Mouse (Mus musculus) liver, embryonic 15.5 days (tissue): ENCODE data around the gene Epb41. TPM values are rescaled to one million over a fixed set of nuclear protein-coding genes. Genes with fewer than 3 reads are reported as not detected.
A peak's percentile ranks its signal among the peaks of the same experiment; 100 is the strongest.

Experiments used
- ATAC-seq: fragments of 200-750 bp; cut with Nextera tagmentation; 2 replicates; pipeline ENCODE4 v1.8.0; 2017; ENCODE audit warnings: moderate number of reproducible peaks, mild to moderate bottlenecking, moderate library complexity; ENCODE audit not compliant: insufficient read depth
- H3K27ac ChIP-seq: fragments of 300-500 bp; sonication (generic); replicated peaks from 2 replicates; pipeline ENCODE4 v1.5.1; 2015; ENCODE audit warnings: mild to moderate bottlenecking, inconsistent platforms
- H3K27me3 ChIP-seq: fragments of 300-500 bp; sonication (generic); 2 replicates; pipeline ENCODE4 v1.6.1; 2015; ENCODE audit warnings: mild to moderate bottlenecking, inconsistent platforms
- H3K36me3 ChIP-seq: fragments of 300-500 bp; sonication (generic); replicated peaks from 2 replicates; pipeline ENCODE4 v1.6.1; 2015; ENCODE audit warnings: moderate library complexity, mild to moderate bottlenecking, inconsistent platforms
- H3K4me1 ChIP-seq: fragments of 300-500 bp; sonication (generic); replicated peaks from 2 replicates; pipeline ENCODE4 v1.6.1; 2015; ENCODE audit warnings: inconsistent platforms
- H3K4me2 ChIP-seq: fragments of 300-500 bp; sonication (generic); 2 replicates; pipeline ENCODE4 v1.6.1; 2015; ENCODE audit warnings: moderate library complexity, mild to moderate bottlenecking, inconsistent platforms
- H3K4me3 ChIP-seq: fragments of 300-500 bp; sonication (generic); replicated peaks from 2 replicates; pipeline ENCODE4 v1.5.1; 2015; ENCODE audit warnings: mild to moderate bottlenecking, inconsistent platforms
- H3K9ac ChIP-seq: fragments of 300-500 bp; sonication (generic); 2 replicates; pipeline ENCODE4 v1.6.1; 2015; ENCODE audit warnings: moderate library complexity, mild to moderate bottlenecking, inconsistent platforms
- H3K9me3 ChIP-seq: fragments of 300-500 bp; sonication (generic); replicated peaks from 2 replicates; pipeline ENCODE4 v1.6.1; 2016; ENCODE audit warnings: inconsistent platforms
- WGBS: fragments of 180-500 bp; shearing (Covaris S2); methylation state at CpG from one replicate; pipeline ENCODE4 v1.1.7; 2015; ENCODE audit warnings: mixed read lengths; ENCODE audit not compliant: insufficient replicate concordance; 5-methylcytosine and 5-hydroxymethylcytosine counted together
- polyA plus RNA-seq: library from polyadenylated mRNA; unstranded; fragments of >200 nt; fragmentation: Nextera tagmentation; extraction: Ambion mirVana; gene quantifications from 2 replicates; pipeline ENCODE4 v1.2.1, GENCODE M21; 2015

Epb41 gene
- polyA plus RNA-seq, 1 experiment from 2014 or later = 181 TPM

GRCm38 (mm10) chr4:132074077-132074932, 816 bp downstream of the Epb41 start, which contains the start of gene Gm10300:
TSS of gene Gm10300 (plus strand) at chr4:132074697.
- Histone ChIP-seq H3K9me3 (no peaks in the 10 kb centered on the region), H3K4me2 (peak within 1 kb of the TSS; percentile 86), H3K4me1 (peaks cover 84% of the 10 kb centered on the region), H3K36me3 (peaks cover 40% of the 10 kb centered on the region), H3K4me3 (peak within 1 kb of the TSS; percentile 94), H3K9ac (peak within 1 kb of the TSS; percentile 98), H3K27me3 (no peaks in the 10 kb centered on the region), H3K27ac (peak within 1 kb of the TSS; percentile 99)
- ATAC-seq = peak; percentile 20
- WGBS = under 1% methylated on average over 42 of the region's 42 CpGs

GRCm38 (mm10) chr4:132072946-132073345, 2.2 kb downstream of the Epb41 start:
- Histone ChIP-seq H3K4me2 (peak overlapping the region; percentile 86), H3K27ac (peak overlapping the region; percentile 94), H3K4me1 (peaks cover 83% of the 10 kb centered on the region), H3K36me3 (peaks cover 52% of the 10 kb centered on the region), H3K27me3 (no peaks in the 10 kb centered on the region), H3K9me3 (no peaks in the 10 kb centered on the region), H3K4me3 (peak overlapping the region; percentile 94), H3K9ac (peak overlapping the region; percentile 98)
- ATAC-seq = no peak
- 80% methylated on average over 6 of the region's 6 CpGs for WGBS

- no peak for ATAC-seq
- Histone ChIP-seq H3K9me3 (no peaks in the 10 kb centered on the region), H3K4me1 (peaks cover 83% of the 10 kb centered on the region), H3K9ac (peak overlapping the region; percentile 98), H3K27me3 (no peaks in the 10 kb centered on the region), H3K36me3 (peaks cover 60% of the 10 kb centered on the region), H3K27ac (peak overlapping the region; percentile 94), H3K4me3 (peak overlapping the region; percentile 94), H3K4me2 (peak overlapping the region; percentile 86)
- WGBS = 76% methylated on average over 3 of the region's 3 CpGs
Observed at GRCm38 (mm10) chr4:132072156-132072555, 3.0 kb downstream of the Epb41 start.

DNA sequence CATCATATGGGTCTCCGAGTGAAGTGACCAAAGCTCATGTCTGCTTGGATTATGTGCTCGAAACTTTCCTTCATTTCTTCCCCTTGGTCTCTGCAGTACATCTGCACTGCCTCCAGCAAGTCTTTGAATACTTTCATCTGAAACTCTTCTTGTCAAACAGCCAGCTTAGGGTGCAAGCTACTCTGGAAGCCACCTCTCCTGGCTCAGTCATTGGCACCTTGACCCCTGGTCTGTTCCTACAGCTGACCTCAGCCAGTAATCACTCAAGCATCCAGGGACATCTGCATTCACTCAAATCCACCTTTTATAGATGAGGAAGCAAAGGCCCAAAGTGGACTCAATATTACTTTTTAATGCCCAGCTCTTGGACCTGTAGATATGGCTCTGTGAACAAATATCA, 3.4 kb downstream of the Epb41 start:
- Histone ChIP-seq H3K9ac (peak overlapping the region; percentile 98), H3K4me2 (peak overlapping the region; percentile 86), H3K36me3 (peaks cover 65% of the 10 kb centered on the region), H3K4me1 (peaks cover 83% of the 10 kb centered on the region), H3K27me3 (no peaks in the 10 kb centered on the region), H3K27ac (peak overlapping the region; percentile 94), H3K9me3 (no peaks in the 10 kb centered on the region), H3K4me3 (peak overlapping the region; percentile 94)
- ATAC-seq = no peak
- 91% methylated on average over 2 of the region's 2 CpGs for WGBS

DNA sequence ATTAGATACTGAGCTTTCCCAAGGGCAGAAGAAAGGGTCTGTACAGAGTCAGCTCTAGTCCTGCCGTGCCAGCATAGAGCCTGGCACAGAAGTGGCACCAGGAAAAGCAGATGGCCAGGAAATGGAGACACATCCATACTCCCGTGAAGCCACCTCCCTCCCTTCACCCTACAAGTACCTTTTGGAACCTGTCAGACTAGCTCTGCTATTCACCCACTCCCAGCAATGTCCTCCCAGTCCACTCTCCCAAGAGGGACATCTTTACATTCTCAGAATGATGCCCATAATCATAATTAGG, 7.2 kb downstream of the Epb41 start:
- H3K9me3 ChIP-seq = no peaks in the 10 kb centered on the region
- H3K36me3 ChIP-seq = peaks cover 97% of the 10 kb centered on the region
- WGBS = 71% methylated on average over 2 of the region's 2 CpGs
- H3K4me2 ChIP-seq = peak overlapping the region; percentile 86
- no peaks in the 10 kb centered on the region for H3K27me3 ChIP-seq
- peak overlapping the region; percentile 94 for H3K4me3 ChIP-seq
- peak overlapping the region; percentile 3 for H3K9ac ChIP-seq
- no peak for ATAC-seq
- H3K4me1 ChIP-seq = peaks cover 98% of the 10 kb centered on the region
- H3K27ac ChIP-seq = peak overlapping the region; percentile 73

GRCm38 (mm10) chr4:132067112-132067937, 7.8 kb downstream of the Epb41 start:
- Histone ChIP-seq H3K36me3 (peaks cover 97% of the 10 kb centered on the region), H3K9ac (peak overlapping the region; percentile 3), H3K4me3 (peak overlapping the region; percentile 94), H3K4me2 (peak overlapping the region; percentile 86), H3K9me3 (no peaks in the 10 kb centered on the region), H3K27me3 (no peaks in the 10 kb centered on the region), H3K4me1 (peaks cover 98% of the 10 kb centered on the region), H3K27ac (peak overlapping the region; percentile 73)
- 72% methylated on average over 14 of the region's 14 CpGs for WGBS
- ATAC-seq = peak; percentile 58

DNA sequence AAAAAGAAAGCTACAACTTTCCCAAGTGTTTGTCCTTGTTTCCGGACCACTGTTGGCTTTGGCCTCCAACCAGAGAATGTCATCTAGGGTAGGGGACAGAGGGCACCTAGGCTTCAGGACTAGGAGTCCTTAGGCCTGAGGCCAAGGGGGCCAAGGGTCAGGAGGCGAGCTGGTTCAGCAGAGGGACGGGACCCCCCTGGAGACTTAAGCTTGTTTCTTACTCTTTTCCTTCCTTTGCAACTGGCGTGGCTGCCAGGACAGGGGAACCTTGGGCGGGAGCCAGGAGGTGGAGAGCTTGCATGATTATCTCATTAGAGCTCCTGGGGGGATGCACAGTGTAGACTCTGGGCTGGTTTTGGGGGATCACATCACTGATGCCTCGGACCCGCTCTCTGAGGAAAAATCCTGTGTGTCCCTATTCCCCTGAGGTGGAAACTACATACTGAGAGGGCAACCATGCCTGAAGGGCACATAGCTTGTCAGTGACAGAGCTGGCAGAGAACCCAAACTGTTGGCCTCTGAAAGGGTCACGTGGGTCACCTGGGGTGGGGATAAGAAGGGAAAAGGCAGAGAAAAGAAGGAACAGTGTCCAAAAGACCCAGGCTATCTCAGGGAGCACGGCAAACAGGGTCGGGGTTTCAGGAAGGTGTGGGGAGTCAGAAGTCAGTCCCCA, 8.9 kb downstream of the Epb41 start:
- no peak for ATAC-seq

DNA sequence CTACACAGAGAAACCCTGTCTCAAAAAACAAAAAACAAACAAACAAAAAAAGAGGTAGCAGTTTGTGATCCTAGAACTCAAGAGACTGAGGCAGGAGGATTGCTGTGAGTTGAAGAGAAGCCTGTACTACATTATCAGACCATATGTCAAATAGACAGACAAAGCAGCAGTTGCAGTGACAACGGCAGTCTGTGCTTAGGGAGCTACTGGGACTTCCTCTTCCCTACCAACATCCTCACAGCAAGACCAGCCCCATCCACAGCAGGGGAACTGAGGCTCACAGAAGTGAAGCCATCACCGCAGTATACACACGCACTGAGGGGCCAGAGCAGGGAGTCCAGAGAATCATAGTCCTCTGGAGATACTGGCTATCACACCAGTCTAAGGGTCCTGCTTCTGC, 9.5 kb downstream of the Epb41 start:
- peak overlapping the region; percentile 86 for H3K4me2 ChIP-seq
- peak overlapping the region; percentile 94 for H3K4me3 ChIP-seq
- peak overlapping the region; percentile 73 for H3K27ac ChIP-seq
- peaks cover 85% of the 10 kb centered on the region for H3K36me3 ChIP-seq
- 18% methylated on average over 3 of the region's 3 CpGs for WGBS
- ATAC-seq = no peak
- no peaks in the 10 kb centered on the region for H3K9me3 ChIP-seq
- peaks cover 98% of the 10 kb centered on the region for H3K4me1 ChIP-seq
- peak overlapping the region; percentile 4 for H3K9ac ChIP-seq
- H3K27me3 ChIP-seq = no peaks in the 10 kb centered on the region

More for the DNA sequence above, 8.9 kb downstream of the Epb41 start:
- no peaks in the 10 kb centered on the region for H3K27me3 ChIP-seq
- peak overlapping the region; percentile 73 for H3K27ac ChIP-seq
- H3K9ac ChIP-seq = peak overlapping the region; percentile 3
- H3K36me3 ChIP-seq = peaks cover 91% of the 10 kb centered on the region
- peak overlapping the region; percentile 94 for H3K4me3 ChIP-seq
- 61% methylated on average over 10 of the region's 10 CpGs for WGBS
- peak overlapping the region; percentile 86 for H3K4me2 ChIP-seq
- H3K4me1 ChIP-seq = peaks cover 98% of the 10 kb centered on the region
- H3K9me3 ChIP-seq = no peaks in the 10 kb centered on the region

- Histone ChIP-seq H3K27ac (peak overlapping the region; percentile 73), H3K27me3 (no peaks in the 10 kb centered on the region), H3K36me3 (peaks cover 78% of the 10 kb centered on the region), H3K4me1 (peaks cover 98% of the 10 kb centered on the region), H3K9ac (peak overlapping the region; percentile 4), H3K4me2 (peak overlapping the region; percentile 86), H3K4me3 (peak overlapping the region; percentile 94), H3K9me3 (no peaks in the 10 kb centered on the region)
- 70% methylated on average over 5 of the region's 5 CpGs for WGBS
- no peak for ATAC-seq
Observed at GRCm38 (mm10) chr4:132064550-132064949, 10.6 kb downstream of the Epb41 start.

GRCm38 (mm10) chr4:132062934-132063884, 11.9 kb downstream of the Epb41 start:
- Histone ChIP-seq H3K4me1 (peaks cover 99% of the 10 kb centered on the region), H3K9ac (peak overlapping the region; percentile 3; the same call in 1 of the 2 replicates), H3K4me2 (peak overlapping the region; percentile 60), H3K36me3 (peaks cover 79% of the 10 kb centered on the region), H3K27ac (peak overlapping the region; percentile 99), H3K4me3 (peak overlapping the region; percentile 10), H3K9me3 (no peaks in the 10 kb centered on the region), H3K27me3 (no peaks in the 10 kb centered on the region)
- 45% methylated on average over 17 of the region's 17 CpGs for WGBS
- ATAC-seq = no peak
